Mouse (Mus musculus): ENCODE data around the gene Jade1.

The Jade1 gene

GRCm38 (mm10) chr3:41555491-41556381 lies at the start of gene Jade1:
Jade1 (plus strand) TSS chr3:41555731.
- no peak for DNase-seq (ENCODE audit: low spot score in 2 of 2)

- DNase-seq (ENCODE audit: low spot score in 2 of 2): no peak
These were observed 46.1 kb upstream of the Jade1 start for GRCm38 (mm10) chr3:41509441-41509840.

GRCm38 (mm10) chr3:41510191-41510590 lies 45.3 kb upstream of the Jade1 start:
- DNase-seq (ENCODE audit: low spot score in 2 of 2): peak in 1 of 2 experiments; percentile 34

GRCm38 (mm10) chr3:41510750-41511149 lies 44.8 kb upstream of the Jade1 start:
- no peak for DNase-seq (ENCODE audit: low spot score in 2 of 2)

GRCm38 (mm10) chr3:41514003-41514402 lies 41.5 kb upstream of the Jade1 start:
- no peak for DNase-seq (ENCODE audit: low spot score in 2 of 2)

GRCm38 (mm10) chr3:41514683-41515305 lies 40.7 kb upstream of the Jade1 start:
- DNase-seq (ENCODE audit: low spot score in 2 of 2): no peak

- peak in 1 of 2 experiments; percentile 6 for DNase-seq (ENCODE audit: low spot score in 2 of 2)
These were observed 38.5 kb upstream of the Jade1 start for GRCm38 (mm10) chr3:41516961-41517518.

- DNase-seq (ENCODE audit: low spot score in 2 of 2): no peak
These were observed 34.6 kb upstream of the Jade1 start for GRCm38 (mm10) chr3:41520925-41521324.

- no peak for DNase-seq (ENCODE audit: low spot score in 2 of 2)
These were observed 33.8 kb upstream of the Jade1 start for GRCm38 (mm10) chr3:41521733-41522132.

GRCm38 (mm10) chr3:41522226-41523005 lies 33.1 kb upstream of the Jade1 start:
- DNase-seq (ENCODE audit: low spot score in 2 of 2): no peak

GRCm38 (mm10) chr3:41523006-41523375 lies 32.5 kb upstream of the Jade1 start:
- no peak for DNase-seq (ENCODE audit: low spot score in 2 of 2)

- DNase-seq (ENCODE audit: low spot score in 2 of 2): no peak
These were observed 32.1 kb upstream of the Jade1 start for GRCm38 (mm10) chr3:41523460-41523859.

- DNase-seq (ENCODE audit: low spot score in 2 of 2): no peak
These were observed 27.1 kb upstream of the Jade1 start for GRCm38 (mm10) chr3:41528291-41528969.

- DNase-seq (ENCODE audit: low spot score in 2 of 2): no peak
These were observed 25.4 kb upstream of the Jade1 start for GRCm38 (mm10) chr3:41530156-41530555.

- no peak for DNase-seq (ENCODE audit: low spot score in 2 of 2)
These were observed 24.0 kb upstream of the Jade1 start for GRCm38 (mm10) chr3:41531541-41531940.

- no peak for DNase-seq (ENCODE audit: low spot score in 2 of 2)
These were observed 23.4 kb upstream of the Jade1 start for GRCm38 (mm10) chr3:41532109-41532508.

- no peak for DNase-seq (ENCODE audit: low spot score in 2 of 2)
These were observed 21.9 kb upstream of the Jade1 start for GRCm38 (mm10) chr3:41533660-41534059.

- no peak for DNase-seq (ENCODE audit: low spot score in 2 of 2)
These were observed 17.6 kb upstream of the Jade1 start for GRCm38 (mm10) chr3:41537957-41538356.

GRCm38 (mm10) chr3:41541313-41541712 lies 14.2 kb upstream of the Jade1 start:
- DNase-seq (ENCODE audit: low spot score in 2 of 2): no peak

GRCm38 (mm10) chr3:41544451-41544850 lies 11.1 kb upstream of the Jade1 start:
- DNase-seq (ENCODE audit: low spot score in 2 of 2): no peak

- no peak for DNase-seq (ENCODE audit: low spot score in 2 of 2)
These were observed 8.2 kb upstream of the Jade1 start for GRCm38 (mm10) chr3:41547289-41547688.
